Mouse (Mus musculus) A20 (cell line): ENCODE results near the gene Hmgcl.
A peak's percentile ranks its signal among the peaks of the same experiment; 100 is the strongest.
"Not testable (repeated sequence)": the region's sequence is repeated elsewhere in the genome, so short reads cannot be mapped to it uniquely, and the experiment has no call there.

Experiments
- DNase-seq: peaks from one replicate; pipeline ENCODE4 v3.0.0-alpha.2; 2011; ENCODE audit warnings: low read depth, low spot score

Gene Hmgcl

GRCm38 (mm10) chr4:135960717-135961116 is 14.5 kb downstream of the Hmgcl start:
- DNase-seq, result peak; percentile 81

GRCm38 (mm10) chr4:135961709-135962108 is 15.5 kb downstream of the Hmgcl start:
- DNase-seq, result no peak

- no peak for DNase-seq
Measured at GRCm38 (mm10) chr4:135962198-135962597, 15.9 kb downstream of the Hmgcl start.

GRCm38 (mm10) chr4:135962946-135963345 is 16.7 kb downstream of the Hmgcl start:
- DNase-seq, result no peak

GRCm38 (mm10) chr4:135963457-135964193 is 17.4 kb downstream of the Hmgcl start, which contains the start of gene Gale:
Gene Gale (plus strand): TSS chr4:135963727.
- DNase-seq, result peak; percentile 99

- peak; percentile 77 for DNase-seq
Measured at GRCm38 (mm10) chr4:135964426-135964825, 18.2 kb downstream of the Hmgcl start.

GRCm38 (mm10) chr4:135965113-135965512 is 18.9 kb downstream of the Hmgcl start:
- no peak for DNase-seq

GRCm38 (mm10) chr4:135966283-135966682 is 20.0 kb downstream of the Hmgcl start:
- DNase-seq, result no peak

- no peak for DNase-seq
Measured at GRCm38 (mm10) chr4:135967086-135967760, 21.0 kb downstream of the Hmgcl start.

- DNase-seq, result no peak
Measured at GRCm38 (mm10) chr4:135968271-135968869, 22.1 kb downstream of the Hmgcl start.

- DNase-seq, result no peak
Measured at GRCm38 (mm10) chr4:135969070-135969750, 23.0 kb downstream of the Hmgcl start.

- no peak for DNase-seq
Measured at GRCm38 (mm10) chr4:135970585-135970984, 24.3 kb downstream of the Hmgcl start.

- DNase-seq, result peak; percentile 51
Measured at GRCm38 (mm10) chr4:135971805-135972555, 25.7 kb downstream of the Hmgcl start.

- peak; percentile 85 for DNase-seq
Measured at GRCm38 (mm10) chr4:135972556-135972906, 26.3 kb downstream of the Hmgcl start, which contains the start of gene Lypla2. Gene Lypla2 (minus strand): TSS chr4:135972626.

- DNase-seq, result peak; percentile 52
Measured at GRCm38 (mm10) chr4:135972911-135973811, 26.9 kb downstream of the Hmgcl start.

- no peak for DNase-seq
Measured at GRCm38 (mm10) chr4:135976146-135976545, 29.9 kb downstream of the Hmgcl start.

- not testable (repeated sequence) for DNase-seq
Measured at GRCm38 (mm10) chr4:135980223-135980622, 34.0 kb downstream of the Hmgcl start.

GRCm38 (mm10) chr4:135981524-135982063 is 35.3 kb downstream of the Hmgcl start:
- peak; percentile 50 for DNase-seq

GRCm38 (mm10) chr4:135984556-135984955 is 38.3 kb downstream of the Hmgcl start:
- no peak for DNase-seq

- DNase-seq, result no peak
Measured at GRCm38 (mm10) chr4:135985193-135985592, 38.9 kb downstream of the Hmgcl start.
